Mouse (Mus musculus): ENCODE data around the gene Zfp423. TPM values are rescaled to one million over a fixed set of nuclear protein-coding genes. Genes with fewer than 3 reads are reported as not detected.

Zfp423 gene
- polyA plus RNA-seq, 1 experiment from 2014 or later: 18.1 TPM

DNA sequence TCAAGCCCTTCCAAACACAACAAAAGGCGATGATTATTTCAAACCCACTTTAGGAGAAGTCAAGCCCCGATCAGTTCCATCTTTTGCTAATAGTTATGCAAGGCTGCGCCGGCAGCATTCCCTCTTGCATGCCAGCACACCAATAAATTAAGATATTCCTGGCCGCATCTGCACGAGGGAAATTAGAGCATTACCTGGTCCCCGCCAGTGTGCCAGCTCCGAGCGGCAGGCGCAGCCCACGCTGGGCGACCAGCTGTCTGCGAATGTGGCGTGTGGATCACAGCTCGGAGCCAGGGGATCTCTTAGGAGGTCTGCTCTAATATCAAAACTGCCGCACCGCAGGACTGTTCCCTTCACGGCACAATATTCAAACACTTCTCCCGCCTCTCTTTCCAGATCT, 217.4 kb downstream of the Zfp423 start:
- Histone ChIP-seq H3K9me3 (ENCODE audit: low read depth, low read length) (no peaks in the 10 kb centered on the region), H3K4me1 (ENCODE audit: insufficient read depth) (peaks cover 8% of the 10 kb centered on the region; the same call in 1 of the 2 replicates), H3K27ac (ENCODE audit: low read depth) (no peak overlapping the region), H3K4me3 (ENCODE audit: low read depth, low read length) (no peak overlapping the region), H3K36me3 (ENCODE audit: insufficient read depth) (no peaks in the 10 kb centered on the region), H3K9ac (no peak overlapping the region), H3K27me3 (ENCODE audit: insufficient read depth, low read length) (no peaks in the 10 kb centered on the region), H3K4me2 (no peak overlapping the region)
- no peak for ATAC-seq (ENCODE audit: insufficient read depth)
- WGBS: 91% methylated on average over 19 of the region's 19 CpGs
- DNase-seq: no peak
- TF ChIP-seq CTCF (IDR thresholded peaks at IDR 0.05; ENCODE audit: low read depth): no peak

- peaks cover 8% of the 10 kb centered on the region; the same call in 1 of the 2 replicates for H3K4me1 ChIP-seq (ENCODE audit: insufficient read depth)
- no peak overlapping the region for H3K4me3 ChIP-seq (ENCODE audit: low read depth, low read length)
- no peak overlapping the region for H3K4me2 ChIP-seq
- 91% methylated on average over 11 of the region's 11 CpGs for WGBS
- H3K27me3 ChIP-seq (ENCODE audit: insufficient read depth, low read length): no peaks in the 10 kb centered on the region
- DNase-seq (no peak), ATAC-seq (ENCODE audit: insufficient read depth) (no peak)
- no peaks in the 10 kb centered on the region for H3K9me3 ChIP-seq (ENCODE audit: low read depth, low read length)
- no peak overlapping the region for H3K27ac ChIP-seq (ENCODE audit: low read depth)
- no peaks in the 10 kb centered on the region for H3K36me3 ChIP-seq (ENCODE audit: insufficient read depth)
- no peak for TF ChIP-seq CTCF (IDR thresholded peaks at IDR 0.05; ENCODE audit: low read depth)
- no peak overlapping the region for H3K9ac ChIP-seq
These were observed 218.4 kb downstream of the Zfp423 start for GRCm38 (mm10) chr8:87740946-87741530.

- no peaks in the 10 kb centered on the region for H3K4me1 ChIP-seq (ENCODE audit: insufficient read depth)
- H3K4me3 ChIP-seq (ENCODE audit: low read depth, low read length): no peak overlapping the region
- no peak for TF ChIP-seq CTCF (IDR thresholded peaks at IDR 0.05; ENCODE audit: low read depth)
- H3K4me2 ChIP-seq: no peak overlapping the region
- no peaks in the 10 kb centered on the region for H3K9me3 ChIP-seq (ENCODE audit: low read depth, low read length)
- no peak for DNase-seq
- no peaks in the 10 kb centered on the region for H3K27me3 ChIP-seq (ENCODE audit: insufficient read depth, low read length)
- 59% methylated on average over 11 of the region's 11 CpGs for WGBS
- H3K36me3 ChIP-seq (ENCODE audit: insufficient read depth): no peaks in the 10 kb centered on the region
- no peak overlapping the region; the same call in 1 of the 2 replicates for H3K9ac ChIP-seq
- ATAC-seq (ENCODE audit: insufficient read depth): no peak
- H3K27ac ChIP-seq (ENCODE audit: low read depth): no peak overlapping the region
These were observed 221.5 kb downstream of the Zfp423 start for GRCm38 (mm10) chr8:87737900-87738299.

- no peaks in the 10 kb centered on the region for H3K36me3 ChIP-seq (ENCODE audit: insufficient read depth)
- DNase-seq: no peak
- no peak overlapping the region for H3K27ac ChIP-seq (ENCODE audit: low read depth)
- WGBS: 61% methylated on average over 4 of the region's 4 CpGs
- H3K4me1 ChIP-seq (ENCODE audit: insufficient read depth): no peaks in the 10 kb centered on the region
- ATAC-seq (ENCODE audit: insufficient read depth): no peak
- no peak overlapping the region; the same call in 1 of the 2 replicates for H3K9ac ChIP-seq
- no peaks in the 10 kb centered on the region for H3K9me3 ChIP-seq (ENCODE audit: low read depth, low read length)
- no peak overlapping the region for H3K4me3 ChIP-seq (ENCODE audit: low read depth, low read length)
- no peak for TF ChIP-seq CTCF (IDR thresholded peaks at IDR 0.05; ENCODE audit: low read depth)
- H3K4me2 ChIP-seq: no peak overlapping the region
- no peaks in the 10 kb centered on the region for H3K27me3 ChIP-seq (ENCODE audit: insufficient read depth, low read length)
These were observed 224.5 kb downstream of the Zfp423 start for GRCm38 (mm10) chr8:87734902-87735301.

DNA sequence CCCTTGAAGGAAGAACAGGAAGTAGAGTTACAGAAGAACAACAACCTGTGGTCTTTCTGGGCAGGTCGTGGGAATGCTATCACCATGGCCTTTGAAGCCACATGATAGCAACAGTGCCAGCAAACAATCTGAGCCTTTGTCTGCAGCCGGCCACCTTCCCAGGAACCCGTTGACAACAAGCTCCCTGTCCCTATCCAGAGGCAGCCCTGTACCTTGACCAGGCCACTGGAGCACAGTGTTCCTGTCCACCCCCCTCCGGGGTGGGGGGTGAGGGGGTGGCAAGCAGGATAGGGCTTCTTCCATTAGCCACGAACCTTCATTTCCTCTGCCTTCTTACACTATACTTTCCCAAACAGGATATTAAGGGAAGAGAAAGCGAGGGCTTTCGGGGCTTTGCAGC, 224.9 kb downstream of the Zfp423 start:
- ATAC-seq (ENCODE audit: insufficient read depth) (no peak), DNase-seq (no peak)
- no peak overlapping the region for H3K27ac ChIP-seq (ENCODE audit: low read depth)
- no peak overlapping the region for H3K9ac ChIP-seq
- no peak overlapping the region for H3K4me2 ChIP-seq
- H3K4me1 ChIP-seq (ENCODE audit: insufficient read depth): no peaks in the 10 kb centered on the region
- TF ChIP-seq CTCF (IDR thresholded peaks at IDR 0.05; ENCODE audit: low read depth): no peak
- H3K36me3 ChIP-seq (ENCODE audit: insufficient read depth): no peaks in the 10 kb centered on the region
- no peaks in the 10 kb centered on the region for H3K9me3 ChIP-seq (ENCODE audit: low read depth, low read length)
- 51% methylated on average over 7 of the region's 7 CpGs for WGBS
- no peak overlapping the region for H3K4me3 ChIP-seq (ENCODE audit: low read depth, low read length)
- no peaks in the 10 kb centered on the region for H3K27me3 ChIP-seq (ENCODE audit: insufficient read depth, low read length)

GRCm38 (mm10) chr8:87731062-87731461, 228.3 kb downstream of the Zfp423 start:
- 91% methylated on average over 12 of the region's 12 CpGs for WGBS
- Histone ChIP-seq H3K9me3 (ENCODE audit: low read depth, low read length) (no peaks in the 10 kb centered on the region), H3K9ac (no peak overlapping the region), H3K27me3 (ENCODE audit: insufficient read depth, low read length) (no peaks in the 10 kb centered on the region), H3K4me1 (ENCODE audit: insufficient read depth) (no peaks in the 10 kb centered on the region), H3K4me2 (no peak overlapping the region), H3K36me3 (ENCODE audit: insufficient read depth) (no peaks in the 10 kb centered on the region), H3K4me3 (ENCODE audit: low read depth, low read length) (no peak overlapping the region), H3K27ac (ENCODE audit: low read depth) (no peak overlapping the region)
- DNase-seq (no peak), ATAC-seq (ENCODE audit: insufficient read depth) (no peak)
- no peak for TF ChIP-seq CTCF (IDR thresholded peaks at IDR 0.05; ENCODE audit: low read depth)

DNA sequence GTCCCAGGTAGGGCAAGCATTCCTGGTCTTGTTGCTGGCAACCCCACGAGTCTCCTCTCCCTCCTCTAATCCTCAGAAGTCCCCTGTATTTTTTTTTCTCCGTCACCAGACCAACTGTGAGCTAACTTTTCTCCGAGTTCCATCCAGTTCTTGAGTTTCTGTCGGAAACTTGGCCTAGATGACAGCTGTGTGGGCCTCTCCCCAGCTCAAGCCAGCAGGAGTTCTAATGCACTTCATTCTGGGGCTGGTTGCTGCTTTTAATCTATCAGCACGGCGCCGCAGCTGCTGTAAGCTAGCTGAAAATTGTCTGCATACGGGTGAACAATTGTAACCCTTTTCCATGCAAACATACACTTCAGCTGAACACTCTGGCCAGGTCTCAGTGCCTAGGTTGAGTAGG, 236.4 kb downstream of the Zfp423 start:
- no peak for ATAC-seq (ENCODE audit: insufficient read depth)
- H3K4me3 ChIP-seq (ENCODE audit: low read depth, low read length): no peak overlapping the region
- 50% methylated on average over 8 of the region's 8 CpGs for WGBS

More for the DNA sequence above, 236.4 kb downstream of the Zfp423 start:
- no peak for DNase-seq
- H3K4me1 ChIP-seq (ENCODE audit: insufficient read depth): no peaks in the 10 kb centered on the region
- H3K9ac ChIP-seq: no peak overlapping the region
- H3K4me2 ChIP-seq: no peak overlapping the region
- H3K27me3 ChIP-seq (ENCODE audit: insufficient read depth, low read length): no peaks in the 10 kb centered on the region
- no peak for TF ChIP-seq CTCF (IDR thresholded peaks at IDR 0.05; ENCODE audit: low read depth)
- H3K9me3 ChIP-seq (ENCODE audit: low read depth, low read length): no peaks in the 10 kb centered on the region
- no peak overlapping the region; the same call in 1 of the 2 replicates for H3K27ac ChIP-seq (ENCODE audit: low read depth)
- no peaks in the 10 kb centered on the region for H3K36me3 ChIP-seq (ENCODE audit: insufficient read depth)

Data from lung, embryonic 14.5 days (tissue).